Mouse (Mus musculus) heart, adult 2 months (tissue): ENCODE measurements around the gene Mad2l1bp.

Source experiments
- CTCF ChIP-seq: fragments of 200-600 bp; IDR thresholded peaks from 2 replicates; pipeline ENCODE4 v1.8.1; 2022; ENCODE audit warnings: antibody characterized with exemption, mild to moderate bottlenecking, moderate library complexity
- EP300 ChIP-seq: fragments of 200-500 bp; IDR thresholded peaks from 2 replicates; pipeline ENCODE4 v1.6.1; 2011; ENCODE audit warnings: low read depth, low read length, control low read depth; ENCODE audit not compliant: insufficient read depth
- POLR2A ChIP-seq: fragments of 200-500 bp; IDR thresholded peaks from 2 replicates; pipeline ENCODE4 v1.6.1; 2011; ENCODE audit warnings: mild to moderate bottlenecking, low read depth, low read length, control low read depth; ENCODE audit not compliant: insufficient read depth

DNA sequence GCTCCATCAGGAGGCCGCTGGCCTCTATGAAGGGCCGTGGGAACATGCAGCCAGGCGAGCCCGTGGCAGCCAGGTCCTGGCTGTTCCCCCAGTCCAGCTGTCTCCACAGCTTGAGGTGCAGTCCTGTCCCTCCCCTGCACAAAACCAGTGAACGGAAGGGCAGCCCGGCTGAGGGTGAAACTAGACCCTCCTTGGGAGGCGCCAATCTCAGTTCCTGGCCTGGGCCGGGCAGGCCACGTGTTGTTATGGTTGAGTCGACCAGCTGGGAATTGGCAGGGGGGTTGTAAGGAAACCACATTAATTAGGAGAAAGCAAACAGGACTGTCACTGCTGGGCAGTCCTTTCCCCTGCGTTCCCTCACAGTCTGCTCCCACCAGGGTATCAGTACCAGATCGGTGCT lies 48.9 kb downstream of the Mad2l1bp start:
- TF ChIP-seq POLR2A = no peak
- 0 out of 2 replicates have a peak, but pooled peaks have one; percentile 3 for TF ChIP-seq CTCF
- TF ChIP-seq EP300 = 0 out of 2 replicates have a peak, but pooled peaks have one; percentile 8
